Mouse (Mus musculus) megakaryocyte, embryonic 14.5 days (primary cell): ENCODE results near the gene Chid1. TPM values are rescaled to one million over a fixed set of nuclear protein-coding genes. Genes with fewer than 3 reads are reported as not detected.

Experiments used
- H3K27me3 ChIP-seq: replicated peaks from 2 replicates; pipeline ENCODE3; 2012; ENCODE audit warnings: inconsistent platforms
- H3K36me3 ChIP-seq: replicated peaks from 2 replicates; pipeline ENCODE3; 2012; ENCODE audit warnings: low read length, inconsistent platforms, mixed read lengths
- H3K4me1 ChIP-seq: 2 replicates; pipeline ENCODE4 v1.6.1; 2012; ENCODE audit warnings: inconsistent platforms
- H3K4me3 ChIP-seq: replicated peaks from 2 replicates; pipeline ENCODE3; 2012; ENCODE audit warnings: moderate library complexity, mild to moderate bottlenecking, inconsistent platforms
- H3K9me3 ChIP-seq: 2 replicates; pipeline ENCODE4 v1.6.1; 2012; ENCODE audit warnings: inconsistent platforms
- FLI1 ChIP-seq: IDR thresholded peaks from 2 replicates; pipeline ENCODE4 v1.6.1; 2012; ENCODE audit warnings: low read length, inconsistent platforms, mixed read lengths
- GATA1 ChIP-seq: IDR thresholded peaks from 3 replicates; pipeline ENCODE4 v1.6.1; 2012; ENCODE audit warnings: mixed read lengths, low read length, inconsistent platforms, borderline replicate concordance
- polyA plus RNA-seq: library from polyadenylated mRNA; stranded (reverse); fragments of >175 nt; gene quantifications from 2 replicates; pipeline ENCODE4 v1.2.3, GENCODE M21; 2012; ENCODE audit warnings: low replicate concordance; ENCODE audit not compliant: insufficient read depth

The Chid1 gene
- polyA plus RNA-seq, 1 experiment, result 49.7 TPM

DNA sequence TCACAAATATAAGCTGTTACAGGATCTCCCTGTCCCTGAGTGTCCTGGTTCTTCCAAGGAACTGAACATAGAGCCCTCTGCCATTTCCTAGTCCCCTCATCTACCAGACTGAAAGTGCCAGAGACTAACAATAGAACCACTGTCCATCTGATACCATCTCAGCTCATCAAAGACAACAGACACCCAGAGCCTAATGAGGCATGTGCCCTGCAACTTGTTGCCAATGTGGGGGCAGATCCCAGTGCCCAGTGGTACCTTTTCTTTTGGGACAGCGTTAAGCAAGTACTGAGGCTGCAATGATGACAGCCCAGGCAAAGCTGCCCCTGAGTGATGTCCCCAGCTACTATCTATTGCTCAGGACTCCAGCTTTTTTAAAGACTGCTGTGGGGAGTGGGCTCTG lies 53.4 kb downstream of the Chid1 start:
- TF ChIP-seq FLI1 (no peak), GATA1 (no peak)
- no peaks in the 10 kb centered on the region for H3K27me3 ChIP-seq
- peaks cover 90% of the 10 kb centered on the region for H3K4me1 ChIP-seq
- H3K9me3 ChIP-seq, result no peaks in the 10 kb centered on the region
- H3K4me3 ChIP-seq, result no peak overlapping the region
- peaks cover 99% of the 10 kb centered on the region for H3K36me3 ChIP-seq

DNA sequence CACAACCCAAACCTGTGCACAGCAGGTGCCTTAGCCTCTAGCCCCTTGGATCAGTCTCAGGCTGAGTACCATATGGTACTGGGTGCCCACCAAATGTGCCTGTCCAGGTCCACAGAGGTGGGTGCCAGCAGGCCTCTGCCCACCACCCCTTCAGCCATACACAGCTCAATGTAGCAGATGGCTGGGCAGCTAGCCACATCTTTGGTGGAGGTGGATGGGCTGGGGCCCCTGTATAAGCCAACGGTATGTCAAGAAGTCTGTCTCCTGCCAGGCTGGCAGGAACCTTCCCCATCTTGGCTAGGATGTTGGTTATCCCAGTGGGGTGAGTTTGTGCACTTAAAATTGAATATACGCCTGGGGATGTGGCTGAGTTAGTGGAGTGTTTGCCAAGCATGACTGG lies 54.1 kb downstream of the Chid1 start:
- Histone ChIP-seq H3K4me1 (peaks cover 90% of the 10 kb centered on the region), H3K4me3 (no peak overlapping the region), H3K9me3 (no peaks in the 10 kb centered on the region), H3K27me3 (no peaks in the 10 kb centered on the region), H3K36me3 (peaks cover 96% of the 10 kb centered on the region)
- TF ChIP-seq GATA1 (no peak), FLI1 (no peak)

DNA sequence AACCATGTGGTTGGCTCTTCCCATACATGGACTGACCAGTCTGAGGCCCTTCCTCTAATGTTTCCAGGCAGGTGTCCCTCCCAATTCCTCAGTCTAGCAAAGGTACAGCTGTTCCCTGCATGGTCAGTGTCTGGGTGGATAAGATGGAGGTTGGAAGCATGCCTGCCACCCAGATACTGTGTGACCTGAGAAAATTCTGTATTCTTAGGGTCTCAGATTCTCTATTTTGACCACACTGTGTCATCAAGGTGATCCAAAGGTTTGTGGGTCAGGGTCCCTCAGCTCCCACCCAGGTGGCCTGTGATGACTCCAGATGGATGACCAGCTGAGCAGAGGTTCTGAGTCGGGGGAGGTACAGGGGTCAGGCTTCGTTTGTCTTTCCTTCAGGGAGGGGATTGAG lies 54.5 kb downstream of the Chid1 start:
- H3K4me1 ChIP-seq, result peaks cover 91% of the 10 kb centered on the region
- H3K36me3 ChIP-seq, result peaks cover 93% of the 10 kb centered on the region
- TF ChIP-seq FLI1 (no peak), GATA1 (no peak)
- H3K4me3 ChIP-seq, result no peak overlapping the region
- no peaks in the 10 kb centered on the region for H3K9me3 ChIP-seq
- H3K27me3 ChIP-seq, result no peaks in the 10 kb centered on the region

DNA sequence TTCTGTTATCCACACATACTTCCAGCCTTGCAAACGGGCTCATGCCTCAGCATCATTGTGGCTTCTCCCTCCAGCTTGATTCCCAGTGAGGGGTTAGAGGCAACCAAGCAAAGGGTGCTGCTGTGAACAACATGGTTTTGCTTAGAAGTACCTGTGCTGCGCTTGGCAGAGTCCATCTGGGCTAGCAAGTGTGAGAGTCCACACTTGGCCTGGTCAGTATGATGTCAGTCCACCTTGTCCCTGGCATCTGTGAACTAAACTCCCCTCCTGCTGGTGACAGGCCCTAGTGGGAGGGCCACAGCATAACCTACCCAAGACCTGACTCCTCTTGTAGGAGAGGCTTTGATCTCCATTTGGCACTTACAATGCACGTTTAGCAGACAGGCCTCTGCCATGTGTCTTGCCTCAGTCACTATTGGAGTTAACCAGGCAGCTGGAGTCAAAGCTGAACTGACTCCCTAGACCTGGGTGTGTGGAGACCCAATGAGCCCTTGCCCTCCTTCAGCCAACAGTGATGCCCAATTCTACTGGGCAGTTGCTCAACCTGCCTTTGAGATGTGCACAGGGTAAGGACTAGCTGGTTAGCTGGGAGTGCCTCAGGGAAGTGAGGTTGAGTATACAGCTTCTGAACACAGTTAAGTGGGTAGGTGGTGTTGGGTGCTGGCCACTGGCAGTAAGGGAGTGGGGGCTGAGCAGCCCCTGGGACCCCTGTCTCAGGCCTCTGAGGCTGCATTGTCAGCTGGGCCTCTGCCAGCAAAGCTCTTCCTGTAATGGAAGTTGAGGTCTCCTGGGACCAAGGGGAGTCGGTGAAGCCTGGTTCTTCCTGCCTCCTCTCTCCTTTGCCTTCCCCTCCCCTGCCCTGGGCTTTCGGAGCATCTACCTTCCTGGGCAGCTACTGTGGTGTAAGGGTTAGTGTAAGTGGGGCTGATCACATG lies 55.2 kb downstream of the Chid1 start:
- no peak overlapping the region for H3K4me3 ChIP-seq
- TF ChIP-seq GATA1, result no peak
- no peak for TF ChIP-seq FLI1
- H3K9me3 ChIP-seq, result no peaks in the 10 kb centered on the region
- no peaks in the 10 kb centered on the region for H3K27me3 ChIP-seq
- H3K36me3 ChIP-seq, result peaks cover 90% of the 10 kb centered on the region
- H3K4me1 ChIP-seq, result peaks cover 91% of the 10 kb centered on the region

DNA sequence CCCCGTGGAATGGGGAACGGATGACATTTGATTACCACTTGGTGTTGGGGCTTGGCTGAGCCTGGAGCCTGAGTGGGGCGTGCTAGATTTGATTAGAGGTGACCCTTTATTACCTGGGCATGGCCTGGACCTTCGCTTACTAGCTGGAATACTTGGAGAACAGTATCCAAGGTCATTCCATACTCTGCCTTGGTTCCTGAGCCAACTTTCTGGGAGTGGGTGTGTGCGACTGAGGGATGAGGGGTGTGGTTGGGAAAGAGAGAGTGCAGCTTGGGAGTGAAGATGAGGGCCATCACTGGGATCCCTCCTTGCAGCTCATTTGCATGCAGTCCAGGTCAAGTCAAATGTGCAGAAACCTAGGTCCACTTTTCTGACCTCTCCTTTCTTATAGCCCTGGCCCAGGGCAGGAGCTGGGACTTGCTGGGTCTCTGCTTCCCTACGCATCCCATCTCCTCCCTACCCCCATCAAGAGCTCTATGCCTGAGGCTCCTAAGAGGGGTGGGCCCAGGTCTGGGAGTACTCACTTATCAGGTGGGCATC lies 56.5 kb downstream of the Chid1 start:
- Histone ChIP-seq H3K4me1 (peaks cover 93% of the 10 kb centered on the region), H3K4me3 (no peak overlapping the region), H3K27me3 (no peaks in the 10 kb centered on the region), H3K36me3 (peaks cover 83% of the 10 kb centered on the region), H3K9me3 (no peaks in the 10 kb centered on the region)
- TF ChIP-seq FLI1, result no peak
- no peak for TF ChIP-seq GATA1

DNA sequence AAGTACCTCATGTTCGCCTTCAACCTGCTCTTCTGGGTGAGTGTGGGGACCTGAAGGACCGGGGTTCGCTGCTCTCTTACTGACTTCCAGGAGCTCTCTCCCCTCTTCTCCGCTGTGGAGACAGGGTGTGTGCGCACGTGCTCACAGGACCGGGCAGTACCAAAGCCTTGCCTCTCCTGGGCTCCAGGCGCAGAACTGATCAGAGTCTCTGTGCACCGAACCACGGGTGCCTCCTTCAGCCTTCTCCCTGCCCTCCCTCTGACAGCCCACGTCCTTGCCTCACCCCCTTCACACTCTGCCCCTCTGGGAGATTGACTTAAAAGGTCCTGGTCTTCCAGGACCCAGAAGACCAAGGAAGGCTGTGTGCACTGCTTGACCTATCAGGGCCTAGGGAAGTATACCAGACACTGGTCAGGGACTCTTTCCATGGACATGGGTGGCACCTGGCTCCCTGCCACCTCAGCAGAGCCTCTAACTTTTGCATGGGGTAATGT lies 57.1 kb downstream of the Chid1 start:
- Histone ChIP-seq H3K4me1 (peaks cover 93% of the 10 kb centered on the region), H3K27me3 (no peaks in the 10 kb centered on the region), H3K4me3 (no peak overlapping the region), H3K36me3 (peaks cover 77% of the 10 kb centered on the region), H3K9me3 (no peaks in the 10 kb centered on the region)
- TF ChIP-seq GATA1 (no peak), FLI1 (no peak)

DNA sequence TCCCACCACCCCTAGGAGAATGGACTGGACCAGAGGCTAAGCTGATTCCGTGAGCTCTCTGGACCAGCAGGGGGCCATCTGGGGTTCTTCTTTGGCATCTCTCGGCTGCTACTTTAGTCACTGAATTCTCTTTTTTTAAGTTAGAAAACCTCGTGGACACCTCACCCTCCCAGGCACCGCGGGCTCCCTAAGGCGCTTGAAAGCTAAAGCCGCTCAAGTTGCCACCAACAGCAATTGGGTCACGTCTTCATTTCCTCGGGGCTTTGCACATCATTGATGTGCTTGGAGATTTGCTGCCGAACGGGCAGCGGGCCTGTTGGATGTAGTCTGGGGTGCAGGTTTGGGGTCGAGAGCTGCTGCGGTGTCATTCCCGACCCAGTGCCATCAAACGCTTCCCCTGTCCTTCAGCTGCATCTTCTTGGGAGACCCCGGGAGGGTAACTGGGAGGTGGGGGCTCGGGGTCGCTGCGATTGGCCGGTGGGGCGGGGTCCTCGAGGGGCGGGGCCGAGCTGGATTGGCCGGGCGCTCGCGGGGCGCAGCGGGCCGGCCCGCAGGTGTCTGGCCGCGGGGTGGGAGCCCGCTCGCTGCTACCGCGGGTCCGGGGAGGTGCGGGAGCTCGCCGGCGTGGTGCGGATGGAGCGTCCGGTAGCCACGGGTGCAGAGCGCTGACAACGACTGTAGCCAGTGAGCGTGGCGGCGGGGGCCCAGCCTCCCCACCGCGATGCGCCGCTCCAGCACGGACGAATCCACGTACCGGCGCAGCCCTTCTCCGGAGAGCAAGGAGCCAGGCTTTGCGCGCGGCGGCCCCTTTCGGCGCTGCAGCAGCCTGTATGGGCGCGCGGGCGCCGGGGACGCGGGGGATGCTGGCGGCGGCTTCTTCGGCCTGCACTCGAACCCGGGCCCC lies 57.9 kb downstream of the Chid1 start:
- Histone ChIP-seq H3K4me3 (peak overlapping the region; percentile 81), H3K36me3 (peaks cover 69% of the 10 kb centered on the region), H3K9me3 (no peaks in the 10 kb centered on the region), H3K27me3 (no peaks in the 10 kb centered on the region), H3K4me1 (peaks cover 93% of the 10 kb centered on the region)
- no peak for TF ChIP-seq FLI1

DNA sequence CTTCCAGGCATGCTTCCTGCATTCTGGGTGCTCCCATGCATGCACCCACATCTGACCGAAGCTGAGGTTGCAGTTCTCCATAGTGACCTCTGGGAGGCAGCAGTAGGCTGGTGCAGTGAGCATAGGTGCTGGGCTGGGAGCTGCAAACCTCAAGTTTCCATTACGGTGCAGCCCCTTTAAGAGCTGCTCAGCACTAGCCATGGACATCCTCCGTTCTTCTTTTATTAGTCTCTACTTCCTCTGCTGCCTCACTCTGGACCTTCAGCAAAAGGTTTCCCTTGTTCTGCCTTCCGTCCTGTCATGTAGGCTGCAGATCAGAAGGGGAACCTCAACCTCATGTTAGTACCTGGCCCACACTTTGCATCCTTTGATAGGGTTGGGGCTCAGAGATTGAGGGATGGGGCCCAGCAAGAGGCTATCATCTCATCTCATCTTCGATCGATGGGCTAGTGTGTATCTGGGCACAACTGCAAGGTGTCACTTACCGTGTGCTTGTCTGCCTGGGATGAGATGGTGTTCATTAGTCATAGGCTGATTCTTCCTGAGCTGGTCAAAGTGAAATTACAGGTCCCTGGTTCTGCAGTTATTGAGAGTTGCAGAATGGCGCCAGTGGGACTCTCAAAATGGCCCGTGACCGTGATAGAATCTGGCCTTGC lies 58.7 kb downstream of the Chid1 start:
- peak overlapping the region; percentile 81 for H3K4me3 ChIP-seq
- H3K36me3 ChIP-seq, result peaks cover 61% of the 10 kb centered on the region
- no peaks in the 10 kb centered on the region for H3K9me3 ChIP-seq
- TF ChIP-seq FLI1, result no peak
- no peak for TF ChIP-seq GATA1
- no peaks in the 10 kb centered on the region for H3K27me3 ChIP-seq
- H3K4me1 ChIP-seq, result peaks cover 94% of the 10 kb centered on the region

DNA sequence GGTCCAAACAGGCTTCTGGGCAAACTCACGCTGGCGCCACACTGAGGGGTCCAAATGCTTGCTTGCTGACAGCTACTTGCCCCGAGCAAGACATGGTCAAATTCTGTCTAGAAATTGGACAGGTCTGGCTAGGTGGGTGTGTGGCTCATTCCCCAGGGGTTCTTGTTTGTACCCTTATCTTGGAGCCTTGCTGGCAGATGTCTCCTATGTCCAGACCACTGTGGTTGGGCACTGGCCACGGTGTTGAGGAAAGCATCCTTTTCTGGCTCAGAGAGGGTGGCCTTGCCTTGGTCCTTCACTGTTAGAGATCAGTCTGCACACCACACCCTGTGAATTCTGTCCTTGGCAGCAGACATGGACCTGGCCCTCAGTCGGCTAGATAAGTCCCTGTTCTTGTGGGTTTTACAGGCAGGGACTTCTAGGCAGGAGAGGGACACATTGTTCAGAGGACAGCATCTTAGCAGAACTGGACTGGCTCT lies 61.3 kb downstream of the Chid1 start:
- peaks cover 85% of the 10 kb centered on the region for H3K4me1 ChIP-seq
- H3K4me3 ChIP-seq, result peak overlapping the region; percentile 97
- H3K27me3 ChIP-seq, result no peaks in the 10 kb centered on the region
- no peak for TF ChIP-seq FLI1
- peaks cover 38% of the 10 kb centered on the region for H3K36me3 ChIP-seq
- H3K9me3 ChIP-seq, result no peaks in the 10 kb centered on the region
